Mouse (Mus musculus): ENCODE results near the gene Ncbp2. TPM values are rescaled to one million over a fixed set of nuclear protein-coding genes. Genes with fewer than 3 reads are reported as not detected.

The Ncbp2 gene
- polyA plus RNA-seq, 1 experiment from 2014 or later: 107 TPM

DNA sequence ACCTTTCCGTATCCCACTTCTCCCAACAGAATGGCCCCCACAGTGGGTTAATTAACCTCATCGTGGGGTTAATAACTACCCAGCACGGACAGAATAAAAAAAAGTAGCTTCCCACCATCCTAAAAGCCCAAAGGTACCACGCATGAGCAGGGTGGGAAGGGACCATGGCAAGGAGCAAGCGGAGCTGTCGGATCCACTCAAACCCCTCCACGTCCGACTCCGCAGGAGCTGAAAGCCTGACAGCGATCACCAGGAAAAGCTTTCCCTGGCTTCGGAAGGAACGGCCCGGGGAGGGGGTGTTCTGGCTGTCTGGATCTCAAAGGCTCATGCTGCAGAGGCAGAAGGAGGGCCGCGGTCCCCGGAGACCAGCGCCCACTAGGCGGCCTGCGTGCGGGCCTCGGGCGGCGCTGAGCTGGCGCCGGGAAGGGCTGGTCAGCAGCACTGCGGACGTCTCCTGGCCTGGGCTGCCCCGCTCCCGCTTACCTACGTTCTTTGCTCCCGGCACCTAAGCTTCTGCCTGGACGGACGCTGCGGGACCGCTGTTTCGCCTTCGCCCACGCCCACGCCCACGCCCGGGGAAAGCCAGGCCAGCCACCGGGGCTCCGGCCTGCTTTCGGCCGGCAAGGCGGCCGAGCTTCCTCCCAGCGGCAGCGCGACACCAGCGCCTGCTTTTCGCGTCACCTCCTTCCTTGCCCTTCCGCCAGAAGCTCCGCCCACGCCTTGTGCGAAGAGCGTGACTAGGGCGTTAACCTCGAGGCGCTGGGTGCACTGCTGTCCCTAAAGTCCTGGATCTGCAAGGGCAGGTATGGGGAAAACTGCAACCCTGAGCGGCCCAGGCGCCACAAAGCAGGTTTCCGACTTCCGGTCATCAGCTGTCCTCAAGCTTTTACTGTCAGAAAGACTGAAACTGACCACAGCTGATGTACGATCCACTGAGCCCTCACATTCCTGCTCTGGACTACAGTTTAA lies 54.5 kb downstream of the Ncbp2 start, which contains the start of gene Senp5:
Gene Senp5, minus strand, starts transcription at position 779 of the 969 bp plus-strand sequence.
- peaks cover 7% of the 10 kb centered on the region for H3K36me3 ChIP-seq
- H3K9me3 ChIP-seq: no peaks in the 10 kb centered on the region
- peak within 1 kb of the TSS; percentile 93 for H3K27ac ChIP-seq
- no peaks in the 10 kb centered on the region for H3K27me3 ChIP-seq (ENCODE audit: insufficient read depth, poor library complexity, severe bottlenecking)
- under 1% methylated on average over 66 of the region's 66 CpGs for WGBS
- DNase-seq (ENCODE audit: low spot score): peak; percentile 97
- H3K4me3 ChIP-seq: peak within 1 kb of the TSS; percentile 97
- peaks cover 21% of the 10 kb centered on the region for H3K4me1 ChIP-seq

DNA sequence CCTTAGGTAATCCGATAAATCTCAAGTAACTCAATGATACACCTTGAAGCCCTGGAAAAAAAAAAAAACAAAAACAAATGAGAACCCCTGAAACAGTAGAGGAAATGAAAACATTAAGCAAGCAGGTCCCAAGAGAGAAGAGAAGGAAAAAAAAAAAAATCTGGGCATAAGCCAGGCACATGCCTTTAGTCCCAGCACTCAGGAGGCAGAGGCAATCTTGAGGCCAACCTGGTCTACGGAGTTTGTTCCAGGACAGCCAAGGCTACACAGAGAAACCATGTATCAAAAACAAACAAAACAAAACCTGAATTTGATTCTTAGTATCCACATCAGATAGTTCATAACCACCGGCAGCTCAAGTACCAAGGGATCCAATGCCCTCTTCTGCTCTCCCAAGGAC lies 56.4 kb downstream of the Ncbp2 start:
- Histone ChIP-seq H3K27ac (no peak overlapping the region), H3K27me3 (ENCODE audit: insufficient read depth, poor library complexity, severe bottlenecking) (no peaks in the 10 kb centered on the region), H3K4me1 (peaks cover 24% of the 10 kb centered on the region), H3K4me3 (no peak overlapping the region), H3K36me3 (peaks cover 1% of the 10 kb centered on the region), H3K9me3 (no peaks in the 10 kb centered on the region)
- 95% methylated on average over 3 of the region's 3 CpGs for WGBS
- DNase-seq (ENCODE audit: low spot score): no peak

- 74% methylated on average over 10 of the region's 10 CpGs for WGBS
- DNase-seq (ENCODE audit: low spot score): no peak
- H3K27ac ChIP-seq: no peak overlapping the region
These were observed 60.4 kb downstream of the Ncbp2 start for GRCm38 (mm10) chr16:32008529-32009293.

DNA sequence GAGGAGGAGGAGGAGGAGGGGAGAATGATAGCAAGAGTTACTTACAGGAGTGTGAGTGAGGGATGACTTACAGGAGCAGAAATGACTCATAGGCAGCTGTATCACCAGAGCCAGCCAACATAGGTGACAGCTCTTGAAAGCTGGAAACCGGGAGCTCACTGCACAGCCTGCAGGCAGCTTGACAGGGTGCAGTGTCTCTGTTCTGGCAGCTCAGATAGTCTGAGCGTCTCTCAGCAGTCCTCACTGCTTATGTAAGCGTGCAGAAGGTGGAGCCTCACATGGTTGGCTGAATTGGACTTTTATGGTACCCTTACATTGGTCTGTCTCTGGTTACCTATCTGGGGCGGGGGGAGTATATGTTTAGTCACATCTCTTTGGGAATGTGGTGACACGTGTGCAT lies 61.6 kb downstream of the Ncbp2 start:
- DNase-seq (ENCODE audit: low spot score): no peak
- Histone ChIP-seq H3K4me3 (no peak overlapping the region), H3K4me1 (peaks cover 11% of the 10 kb centered on the region), H3K27ac (no peak overlapping the region), H3K36me3 (peaks cover 14% of the 10 kb centered on the region), H3K9me3 (no peaks in the 10 kb centered on the region), H3K27me3 (ENCODE audit: insufficient read depth, poor library complexity, severe bottlenecking) (no peaks in the 10 kb centered on the region)
- WGBS: 35% methylated on average over 5 of the region's 5 CpGs

More at GRCm38 (mm10) chr16:32008529-32009293, 60.4 kb downstream of the Ncbp2 start:
- Histone ChIP-seq H3K27me3 (ENCODE audit: insufficient read depth, poor library complexity, severe bottlenecking) (no peaks in the 10 kb centered on the region), H3K4me1 (peaks cover 11% of the 10 kb centered on the region), H3K9me3 (no peaks in the 10 kb centered on the region), H3K4me3 (no peak overlapping the region), H3K36me3 (peaks cover 10% of the 10 kb centered on the region)

GRCm38 (mm10) chr16:32010330-32010729 lies 62.0 kb downstream of the Ncbp2 start:
- Histone ChIP-seq H3K4me1 (peaks cover 11% of the 10 kb centered on the region), H3K27me3 (ENCODE audit: insufficient read depth, poor library complexity, severe bottlenecking) (no peaks in the 10 kb centered on the region), H3K4me3 (no peak overlapping the region), H3K27ac (no peak overlapping the region), H3K9me3 (no peaks in the 10 kb centered on the region), H3K36me3 (peaks cover 16% of the 10 kb centered on the region)
- DNase-seq (ENCODE audit: low spot score): no peak
- 87% methylated on average over 4 of the region's 4 CpGs for WGBS

Small RNA genes lying within 50 kb of the gene (microRNA-seq; reads per million reads assigned to microRNA genes)
- gene Gm26269: not detected

Other genes starting within 250 kb of the Ncbp2 start
- gene Meltf, start 69.7 kb upstream of the Ncbp2 start, polyA plus RNA-seq (2016; fragmentation: Nextera tagmentation; extraction: Ambion mirVana): 0.09 and 0.34 TPM in 2 replicates
- gene Pigz, start 14.7 kb upstream of the Ncbp2 start, polyA plus RNA-seq (2016; fragmentation: Nextera tagmentation; extraction: Ambion mirVana): 0.27 and 0.79 TPM in 2 replicates
- gene 0610012G03Rik, start within 50 bp of the Ncbp2 start, polyA plus RNA-seq (2016; fragmentation: Nextera tagmentation; extraction: Ambion mirVana): 95.3 and 109 TPM in 2 replicates
- gene Senp5, start 54.8 kb downstream of the Ncbp2 start, polyA plus RNA-seq (2016; fragmentation: Nextera tagmentation; extraction: Ambion mirVana): 16.9 and 17.6 TPM in 2 replicates
- 32.5 and 32.8 TPM in 2 replicates for gene Pak2, start 130.8 kb downstream of the Ncbp2 start, polyA plus RNA-seq (2016; fragmentation: Nextera tagmentation; extraction: Ambion mirVana)
- 87.2 and 102 TPM in 2 replicates for gene Pigx, start 151.2 kb downstream of the Ncbp2 start, polyA plus RNA-seq (2016; fragmentation: Nextera tagmentation; extraction: Ambion mirVana)
- 25.5 and 25.9 TPM in 2 replicates for gene Cep19, start 151.3 kb downstream of the Ncbp2 start, polyA plus RNA-seq (2016; fragmentation: Nextera tagmentation; extraction: Ambion mirVana)
- gene Nrros, start 217.1 kb downstream of the Ncbp2 start, polyA plus RNA-seq (2016; fragmentation: Nextera tagmentation; extraction: Ambion mirVana): 5.6 and 10.5 TPM in 2 replicates
- 0.63 TPM in 1 of 2 replicates, not detected in the other for gene Bex6, start 231.3 kb downstream of the Ncbp2 start, polyA plus RNA-seq (2016; fragmentation: Nextera tagmentation; extraction: Ambion mirVana)